Mouse (Mus musculus): ENCODE results near the gene Rpl19. TPM values are rescaled to one million over a fixed set of nuclear protein-coding genes. Genes with fewer than 3 reads are reported as not detected.

The Rpl19 gene
- polyA plus RNA-seq, 1 experiment from 2014 or later, result 694 TPM

DNA sequence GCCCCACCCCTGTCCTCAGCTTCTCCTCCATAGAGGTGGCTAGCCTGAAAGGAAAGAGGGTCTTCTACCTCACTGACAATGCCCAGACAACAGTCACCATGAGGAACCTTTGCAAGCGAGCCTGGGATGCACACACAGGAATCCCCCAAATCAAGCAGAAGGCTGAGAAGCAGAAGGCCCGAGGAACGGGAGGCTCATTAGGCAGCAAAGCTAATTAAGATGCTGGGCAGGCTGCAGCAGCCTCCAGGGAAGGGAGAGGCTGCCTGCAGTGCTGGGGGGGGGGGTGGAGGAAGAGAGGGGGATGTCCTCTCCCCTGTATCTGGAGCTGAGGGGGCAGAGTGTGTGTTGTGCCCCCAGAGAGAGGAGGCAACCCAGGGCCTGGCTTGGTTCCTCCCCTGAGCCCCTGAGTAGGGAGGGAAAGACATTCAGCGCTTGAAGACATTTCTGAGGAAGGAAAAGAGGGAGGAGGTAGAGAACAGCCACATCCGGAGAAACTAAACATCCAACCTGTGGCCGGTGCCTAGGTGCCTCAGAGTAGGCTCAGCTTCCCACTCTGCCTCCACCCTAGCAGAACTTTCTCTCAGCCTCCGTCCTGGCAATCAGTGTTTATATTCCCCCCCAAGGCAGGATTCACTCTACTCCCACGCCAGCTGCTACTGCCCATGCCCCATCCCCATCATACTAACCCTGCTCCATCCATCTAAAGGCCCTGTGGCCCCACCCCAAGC is 6.5 kb upstream of the Rpl19 start:
- Histone ChIP-seq H3K27me3 (ENCODE audit: control insufficient read depth, insufficient read depth, low read length) (no peaks in the 10 kb centered on the region), H3K36me3 (replicated peaks; ENCODE audit: control insufficient read depth, insufficient read depth) (peaks cover 38% of the 10 kb centered on the region), H3K27ac (peak overlapping the region; percentile 69), H3K9ac (peak overlapping the region; percentile 34; the same call in 1 of the 2 replicates), H3K4me1 (replicated peaks; ENCODE audit: control insufficient read depth, insufficient read depth, low read length) (peaks cover 31% of the 10 kb centered on the region), H3K9me3 (ENCODE audit: control insufficient read depth, low read length) (no peaks in the 10 kb centered on the region), H3K4me3 (replicated peaks; ENCODE audit: low read length) (peak overlapping the region; percentile 80), H3K4me2 (replicated peaks) (peak overlapping the region; percentile 68)
- ATAC-seq (ENCODE audit: low FRiP score) (no peak), DNase-seq (ENCODE audit: low spot score) (no peak)
- WGBS, result 9% methylated on average over 7 of the region's 8 CpGs

DNA sequence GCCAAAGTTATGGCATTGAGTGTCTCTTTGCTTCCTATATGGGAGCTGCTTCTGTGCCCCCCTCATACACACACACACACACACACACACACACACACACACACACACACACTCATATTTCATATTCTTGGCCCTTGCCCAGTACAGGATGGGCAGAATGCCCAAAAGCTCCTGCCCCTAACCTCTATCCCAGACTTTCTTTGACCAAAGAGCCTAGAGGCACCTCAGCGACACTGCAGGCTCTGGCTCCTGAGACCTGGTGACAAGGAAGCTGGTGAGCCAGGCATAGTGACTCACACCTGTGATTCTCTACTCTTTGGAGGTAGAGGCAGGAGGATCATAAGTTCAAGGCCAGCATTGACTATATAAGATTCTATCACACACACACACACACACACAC is 5.8 kb upstream of the Rpl19 start:
- H3K9me3 ChIP-seq (ENCODE audit: control insufficient read depth, low read length), result no peaks in the 10 kb centered on the region

DNA sequence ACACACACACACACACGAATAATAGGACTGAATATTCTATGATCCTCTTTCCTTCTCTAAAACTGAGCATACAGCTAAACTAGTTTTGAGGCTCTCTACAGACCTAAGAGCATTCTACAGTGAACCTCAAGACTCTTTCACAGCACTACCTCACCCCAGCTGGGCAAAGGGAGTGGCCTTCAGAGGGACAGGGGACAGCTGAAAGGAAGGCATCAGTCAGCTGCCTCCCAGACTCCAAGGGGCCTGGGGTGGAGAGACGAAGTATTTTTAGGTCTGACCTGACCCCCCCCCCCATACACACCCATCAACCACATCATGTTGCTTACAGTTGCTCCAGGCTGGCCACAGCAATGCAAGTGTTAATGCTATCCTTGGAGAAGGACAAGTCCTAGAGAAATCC is 5.4 kb upstream of the Rpl19 start:
- H3K36me3 ChIP-seq (replicated peaks; ENCODE audit: control insufficient read depth, insufficient read depth), result peaks cover 27% of the 10 kb centered on the region
- ATAC-seq (ENCODE audit: low FRiP score), result no peak
- no peaks in the 10 kb centered on the region for H3K27me3 ChIP-seq (ENCODE audit: control insufficient read depth, insufficient read depth, low read length)
- peaks cover 37% of the 10 kb centered on the region for H3K4me1 ChIP-seq (replicated peaks; ENCODE audit: control insufficient read depth, insufficient read depth, low read length)
- H3K4me3 ChIP-seq (replicated peaks; ENCODE audit: low read length), result peak overlapping the region; percentile 80
- no peak for DNase-seq (ENCODE audit: low spot score)
- WGBS, result 48% methylated on average over 2 of the region's 2 CpGs
- no peaks in the 10 kb centered on the region for H3K9me3 ChIP-seq (ENCODE audit: control insufficient read depth, low read length)
- H3K4me2 ChIP-seq (replicated peaks), result peak overlapping the region; percentile 68
- H3K9ac ChIP-seq, result peak overlapping the region; percentile 92
- H3K27ac ChIP-seq, result peak overlapping the region; percentile 95

More for the DNA sequence above, 5.8 kb upstream of the Rpl19 start:
- DNase-seq (ENCODE audit: low spot score), result no peak
- H3K27me3 ChIP-seq (ENCODE audit: control insufficient read depth, insufficient read depth, low read length), result no peaks in the 10 kb centered on the region
- peak overlapping the region; percentile 69; the same call in 1 of the 2 replicates for H3K27ac ChIP-seq
- peak overlapping the region; percentile 80 for H3K4me3 ChIP-seq (replicated peaks; ENCODE audit: low read length)
- 40% methylated on average over 1 of the region's 1 CpGs for WGBS
- no peak for ATAC-seq (ENCODE audit: low FRiP score)
- peaks cover 31% of the 10 kb centered on the region for H3K36me3 ChIP-seq (replicated peaks; ENCODE audit: control insufficient read depth, insufficient read depth)
- peaks cover 33% of the 10 kb centered on the region for H3K4me1 ChIP-seq (replicated peaks; ENCODE audit: control insufficient read depth, insufficient read depth, low read length)
- peak overlapping the region; percentile 68 for H3K4me2 ChIP-seq (replicated peaks)
- peak overlapping the region; percentile 34; the same call in 1 of the 2 replicates for H3K9ac ChIP-seq

DNA sequence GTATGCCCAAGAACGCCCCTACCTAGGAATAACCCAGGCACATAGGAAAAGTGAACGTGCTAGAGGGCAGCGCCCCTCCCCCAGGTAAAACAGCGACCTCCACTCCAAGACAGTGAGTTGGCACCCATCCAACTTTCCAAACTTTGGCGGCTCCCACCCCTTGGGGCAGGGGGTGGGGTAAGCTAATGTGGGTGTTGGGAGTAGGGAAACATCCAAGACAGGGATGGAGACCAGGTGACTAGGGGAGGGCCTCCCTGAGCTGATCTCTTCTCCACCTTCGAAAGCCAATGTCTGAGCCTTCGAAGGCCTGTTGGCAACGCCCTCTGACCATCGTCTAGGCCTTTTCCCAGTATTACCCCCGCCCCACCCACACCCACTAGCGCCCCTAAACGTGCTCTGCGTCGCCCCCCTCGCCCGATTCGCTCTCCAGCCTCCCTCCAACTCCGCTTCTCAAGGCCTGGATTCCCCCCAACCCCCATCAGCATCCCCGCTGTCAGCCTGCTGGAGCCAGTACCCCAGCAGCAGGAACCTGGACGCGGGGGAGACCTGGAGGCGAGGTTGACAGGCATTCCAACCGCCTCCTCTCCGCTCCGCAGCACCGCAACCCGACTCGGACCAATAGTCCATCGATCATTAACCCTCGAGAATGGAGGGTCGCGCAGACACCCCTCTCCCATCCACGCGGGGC is 4.8 kb upstream of the Rpl19 start:
- H3K27ac ChIP-seq, result peak overlapping the region; percentile 95
- peak overlapping the region; percentile 68 for H3K4me2 ChIP-seq (replicated peaks)
- DNase-seq (ENCODE audit: low spot score), result peak; percentile 50
- no peaks in the 10 kb centered on the region for H3K9me3 ChIP-seq (ENCODE audit: control insufficient read depth, low read length)
- peaks cover 21% of the 10 kb centered on the region for H3K36me3 ChIP-seq (replicated peaks; ENCODE audit: control insufficient read depth, insufficient read depth)
- WGBS, result 2% methylated on average over 34 of the region's 34 CpGs
- no peaks in the 10 kb centered on the region for H3K27me3 ChIP-seq (ENCODE audit: control insufficient read depth, insufficient read depth, low read length)
- peak overlapping the region; percentile 92 for H3K9ac ChIP-seq
- peaks cover 38% of the 10 kb centered on the region for H3K4me1 ChIP-seq (replicated peaks; ENCODE audit: control insufficient read depth, insufficient read depth, low read length)
- peak overlapping the region; percentile 80 for H3K4me3 ChIP-seq (replicated peaks; ENCODE audit: low read length)
- peak; percentile 10 for ATAC-seq (ENCODE audit: low FRiP score)

DNA sequence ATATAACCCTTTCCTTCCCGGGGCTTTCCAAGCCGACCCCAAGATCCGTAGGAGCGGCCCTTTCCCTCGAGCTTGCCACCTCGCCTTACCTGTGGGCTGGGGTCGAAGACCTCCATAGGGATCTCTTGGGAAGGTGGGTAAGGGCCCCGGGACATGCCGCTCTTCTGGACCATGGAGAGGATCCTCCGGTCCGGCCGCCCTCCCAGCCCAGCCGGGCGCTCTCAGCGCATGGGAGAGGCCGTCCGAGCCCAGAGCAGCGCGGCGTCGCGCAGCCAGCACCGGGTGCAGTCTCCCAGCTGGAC is 4.3 kb upstream of the Rpl19 start:
- Histone ChIP-seq H3K4me2 (replicated peaks) (peak overlapping the region; percentile 68), H3K4me1 (replicated peaks; ENCODE audit: control insufficient read depth, insufficient read depth, low read length) (peaks cover 38% of the 10 kb centered on the region), H3K27ac (peak overlapping the region; percentile 95), H3K9ac (peak overlapping the region; percentile 92), H3K4me3 (replicated peaks; ENCODE audit: low read length) (peak overlapping the region; percentile 80), H3K27me3 (ENCODE audit: control insufficient read depth, insufficient read depth, low read length) (no peaks in the 10 kb centered on the region), H3K9me3 (ENCODE audit: control insufficient read depth, low read length) (no peaks in the 10 kb centered on the region), H3K36me3 (replicated peaks; ENCODE audit: control insufficient read depth, insufficient read depth) (peaks cover 17% of the 10 kb centered on the region)
- DNase-seq (ENCODE audit: low spot score) (no peak), ATAC-seq (ENCODE audit: low FRiP score) (peak; percentile 56)
- 0% methylated on average over 21 of the region's 23 CpGs for WGBS

DNA sequence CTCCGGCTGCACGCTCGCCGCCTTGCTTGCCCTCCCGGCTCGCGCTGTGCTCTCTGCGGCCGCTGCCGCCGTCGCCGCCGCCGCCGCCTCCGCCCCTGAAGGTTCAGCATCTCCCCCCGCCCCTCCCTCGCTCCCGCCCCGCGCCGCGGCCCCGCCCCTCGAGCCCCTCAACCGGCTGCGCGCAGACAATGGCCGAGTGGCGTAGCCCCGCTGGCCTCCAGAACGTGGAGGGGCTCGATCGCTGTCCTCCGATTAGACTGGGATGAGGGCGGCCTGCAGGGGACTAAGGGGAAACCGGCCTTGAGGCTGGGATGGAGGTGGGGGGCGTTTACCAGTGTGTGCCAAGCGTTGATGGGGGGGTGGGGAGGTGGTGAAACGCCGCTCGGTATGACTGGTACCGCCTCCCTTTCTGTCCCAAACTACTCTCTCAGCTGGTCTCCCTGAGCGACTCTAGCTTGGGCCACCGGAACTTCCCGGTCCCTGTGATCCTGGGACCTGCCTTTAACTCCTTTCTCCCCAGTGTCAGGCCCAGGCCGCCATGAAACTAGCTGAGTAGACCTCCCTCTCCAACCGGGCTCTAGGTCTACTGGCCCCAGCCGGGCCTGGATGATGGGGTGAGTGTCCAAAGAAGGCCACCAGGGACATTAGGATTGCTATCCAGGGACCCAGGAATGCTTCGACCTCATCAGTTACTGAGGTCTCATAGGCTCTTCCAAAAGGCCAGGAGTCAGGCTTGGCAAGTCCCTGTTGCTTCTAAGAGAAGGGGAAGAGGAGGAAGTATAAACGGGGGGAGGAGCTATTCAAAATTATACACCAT is 3.7 kb upstream of the Rpl19 start, which contains the start of gene Cacnb1:
Cacnb1 (minus strand) TSS at position 480 of the 817 bp plus-strand sequence.
- WGBS, result under 1% methylated on average over 49 of the region's 52 CpGs
- H3K27ac ChIP-seq, result peak within 1 kb of the TSS; percentile 95
- H3K4me3 ChIP-seq (replicated peaks; ENCODE audit: low read length), result peak within 1 kb of the TSS; percentile 80
- H3K36me3 ChIP-seq (replicated peaks; ENCODE audit: control insufficient read depth, insufficient read depth), result peaks cover 11% of the 10 kb centered on the region
- peak; percentile 54 for ATAC-seq (ENCODE audit: low FRiP score)
- peak; percentile 74 for DNase-seq (ENCODE audit: low spot score)
- no peaks in the 10 kb centered on the region for H3K27me3 ChIP-seq (ENCODE audit: control insufficient read depth, insufficient read depth, low read length)
- peak within 1 kb of the TSS; percentile 92 for H3K9ac ChIP-seq
- H3K4me1 ChIP-seq (replicated peaks; ENCODE audit: control insufficient read depth, insufficient read depth, low read length), result peaks cover 43% of the 10 kb centered on the region
- no peaks in the 10 kb centered on the region for H3K9me3 ChIP-seq (ENCODE audit: control insufficient read depth, low read length)
- H3K4me2 ChIP-seq (replicated peaks), result peak within 1 kb of the TSS; percentile 68

DNA sequence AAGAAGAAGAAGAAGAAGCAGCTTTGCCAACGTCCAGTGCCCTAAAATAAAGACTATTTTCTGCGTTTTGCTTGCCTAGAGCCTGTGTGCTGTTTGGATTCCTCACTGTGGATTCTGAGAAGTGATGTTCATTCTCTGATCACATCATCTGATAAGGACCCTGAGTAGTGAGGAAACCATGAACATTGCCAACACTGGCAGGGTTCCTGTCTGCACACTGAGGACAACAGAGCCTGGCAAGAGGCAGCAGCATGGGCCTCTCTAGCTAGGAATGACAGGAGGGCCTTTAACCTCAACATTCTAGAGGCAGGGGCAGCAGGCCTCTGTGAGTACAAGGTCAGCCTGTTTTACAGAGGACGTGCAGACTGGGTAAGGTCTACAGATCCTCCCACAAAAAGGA is 2.0 kb upstream of the Rpl19 start:
- WGBS, result 91% methylated on average over 3 of the region's 3 CpGs
- no peak overlapping the region for H3K4me3 ChIP-seq (replicated peaks; ENCODE audit: low read length)
- no peak for DNase-seq (ENCODE audit: low spot score)
- no peak for ATAC-seq (ENCODE audit: low FRiP score)
- H3K27ac ChIP-seq, result no peak overlapping the region
- H3K36me3 ChIP-seq (replicated peaks; ENCODE audit: control insufficient read depth, insufficient read depth), result peaks cover 17% of the 10 kb centered on the region
- H3K4me2 ChIP-seq (replicated peaks), result no peak overlapping the region
- H3K9me3 ChIP-seq (ENCODE audit: control insufficient read depth, low read length), result no peaks in the 10 kb centered on the region
- H3K4me1 ChIP-seq (replicated peaks; ENCODE audit: control insufficient read depth, insufficient read depth, low read length), result peaks cover 42% of the 10 kb centered on the region
- H3K27me3 ChIP-seq (ENCODE audit: control insufficient read depth, insufficient read depth, low read length), result no peaks in the 10 kb centered on the region
- H3K9ac ChIP-seq, result no peak overlapping the region

DNA sequence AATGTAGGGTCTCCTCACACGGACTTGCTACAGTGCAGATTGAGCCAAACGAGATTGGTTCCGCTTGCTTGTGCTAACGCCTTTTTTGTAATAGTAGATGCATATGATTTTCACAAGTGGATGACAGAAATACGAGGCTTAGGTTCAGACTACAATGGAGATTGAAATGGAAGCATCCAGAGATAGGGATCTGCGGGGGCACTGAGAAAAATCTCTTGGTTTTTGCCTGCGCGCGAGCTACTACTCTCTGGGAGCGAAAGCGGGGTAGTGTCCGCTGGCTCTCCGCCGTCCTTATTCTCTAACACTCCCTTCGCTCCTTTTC is 301 bp upstream of the Rpl19 start:
- Histone ChIP-seq H3K4me3 (replicated peaks; ENCODE audit: low read length) (peak overlapping the region; percentile 87), H3K36me3 (replicated peaks; ENCODE audit: control insufficient read depth, insufficient read depth) (peaks cover 34% of the 10 kb centered on the region), H3K4me1 (replicated peaks; ENCODE audit: control insufficient read depth, insufficient read depth, low read length) (peaks cover 25% of the 10 kb centered on the region), H3K9me3 (ENCODE audit: control insufficient read depth, low read length) (no peaks in the 10 kb centered on the region), H3K4me2 (replicated peaks) (peak overlapping the region; percentile 83), H3K27me3 (ENCODE audit: control insufficient read depth, insufficient read depth, low read length) (no peaks in the 10 kb centered on the region), H3K9ac (peak overlapping the region; percentile 95), H3K27ac (peak overlapping the region; percentile 92)
- DNase-seq (ENCODE audit: low spot score), result no peak
- no peak for ATAC-seq (ENCODE audit: low FRiP score)
- WGBS, result 5% methylated on average over 15 of the region's 15 CpGs

DNA sequence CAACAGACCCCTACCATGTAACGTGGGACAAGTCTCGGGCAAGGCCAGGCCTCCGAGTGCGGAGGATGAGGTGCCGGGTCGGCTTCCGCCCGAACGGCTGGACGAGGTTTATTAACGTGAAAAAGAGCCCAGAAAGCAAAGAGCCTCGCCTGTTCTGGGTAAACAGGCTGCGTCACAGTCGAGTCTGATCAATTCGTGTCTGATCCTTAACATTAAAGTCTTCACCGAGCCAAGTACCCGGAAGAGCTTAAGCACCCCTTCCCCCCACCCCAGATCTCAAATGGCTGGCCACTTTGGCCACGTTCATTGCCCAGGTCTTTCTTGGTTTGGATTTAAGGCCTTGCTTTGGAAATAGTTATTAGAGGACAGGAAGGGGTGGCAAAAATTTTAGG is 783 bp downstream of the Rpl19 start:
- Histone ChIP-seq H3K4me3 (replicated peaks; ENCODE audit: low read length) (peak overlapping the region; percentile 87), H3K9ac (peak overlapping the region; percentile 95), H3K36me3 (replicated peaks; ENCODE audit: control insufficient read depth, insufficient read depth) (peaks cover 35% of the 10 kb centered on the region), H3K27me3 (ENCODE audit: control insufficient read depth, insufficient read depth, low read length) (no peaks in the 10 kb centered on the region), H3K4me2 (replicated peaks) (peak overlapping the region; percentile 83), H3K27ac (peak overlapping the region; percentile 92; the same call in 1 of the 2 replicates), H3K4me1 (replicated peaks; ENCODE audit: control insufficient read depth, insufficient read depth, low read length) (peaks cover 22% of the 10 kb centered on the region), H3K9me3 (ENCODE audit: control insufficient read depth, low read length) (no peaks in the 10 kb centered on the region)
- ATAC-seq (ENCODE audit: low FRiP score), result peak; percentile 5; the same call in 1 of the 2 replicates
- no peak for DNase-seq (ENCODE audit: low spot score)
- under 1% methylated on average over 18 of the region's 18 CpGs for WGBS
